Mouse (Mus musculus) CH12.LX (cell line): ENCODE data around the gene Gm4969.
"Not testable (repeated sequence)": the region's sequence is repeated elsewhere in the genome, so short reads cannot be mapped to it uniquely, and the experiment has no call there.

ENCODE experiments used
- CHD1 ChIP-seq: IDR thresholded peaks from 2 replicates; pipeline ENCODE4 v1.6.1; 2012; ENCODE audit warnings: low read depth, low read length, improper control_type of control experiment, inconsistent platforms
- CTCF ChIP-seq, 2 experiments: IDR thresholded peaks in 1 of 2; conservative IDR thresholded peaks in 1 of 2; 2 replicates each; pipeline ENCODE4 v1.5.1; 2011 to 2012; ENCODE audit warnings: low read depth in 2 of 2, low read length in 2 of 2, improper control_type of control experiment in 1 of 2, inconsistent platforms in 1 of 2, mild to moderate bottlenecking in 1 of 2, moderate library complexity in 1 of 2
- E2F4 ChIP-seq: IDR thresholded peaks from 2 replicates; pipeline ENCODE4 v1.6.1; 2011; ENCODE audit warnings: low read depth, low read length, improper control_type of control experiment; ENCODE audit not compliant: insufficient replicate concordance
- EP300 ChIP-seq: IDR thresholded peaks from 2 replicates; pipeline ENCODE4 v1.6.1; 2011; ENCODE audit warnings: low read length, improper control_type of control experiment
- KAT2A ChIP-seq: IDR thresholded peaks from 2 replicates; pipeline ENCODE4 v1.6.1; 2012; ENCODE audit warnings: low read length, improper control_type of control experiment, inconsistent platforms; ENCODE audit not compliant: insufficient replicate concordance
- POLR2A ChIP-seq: IDR thresholded peaks from 2 replicates; pipeline ENCODE4 v1.6.1; 2011; ENCODE audit warnings: low read depth, mild to moderate bottlenecking, improper control_type of control experiment, low read length
- POLR2AphosphoS2 ChIP-seq: IDR thresholded peaks from 2 replicates; pipeline ENCODE4 v1.6.1; 2011; ENCODE audit warnings: low read depth, low read length, improper control_type of control experiment
- SMC3 ChIP-seq: IDR thresholded peaks from 2 replicates; pipeline ENCODE4 v1.6.1; 2011; ENCODE audit warnings: low read depth, low read length, improper control_type of control experiment
- USF2 ChIP-seq: conservative IDR thresholded peaks from 2 replicates; pipeline ENCODE4 v1.6.1; 2011; ENCODE audit warnings: low read depth, low read length, improper control_type of control experiment
- ZNF384 ChIP-seq: IDR thresholded peaks from 2 replicates; pipeline ENCODE4 v1.6.1; 2012; ENCODE audit warnings: low read depth, low read length, improper control_type of control experiment, inconsistent platforms

- not testable (repeated sequence) for TF ChIP-seq CTCF (conservative IDR thresholded peaks at IDR 0.05 in 1 of 2, IDR thresholded peaks at IDR 0.05 in 1 of 2; ENCODE audit: low read depth in 2 of 2, low read length in 2 of 2); ZNF384; USF2; EP300; POLR2A; E2F4; SMC3; CHD1; POLR2AphosphoS2; KAT2A
Measured at GRCm38 (mm10) chr7:19151121-19151520, 33.0 kb upstream of the Gm4969 start.
